Mouse (Mus musculus) stomach, embryonic 14.5 days (tissue): ENCODE results near the gene Stxbp3. TPM values are rescaled to one million over a fixed set of nuclear protein-coding genes. Genes with fewer than 3 reads are reported as not detected.

Experiments
- ATAC-seq: fragments of 200-750 bp; cut with Nextera tagmentation; 2 replicates; pipeline ENCODE4 v1.8.0; 2017; ENCODE audit warnings: low read depth, moderate TSS enrichment; ENCODE audit not compliant: insufficient number of reproducible peaks, insufficient read depth, low FRiP score
- H3K27ac ChIP-seq: fragments of 300-500 bp; sonication (generic); 2 replicates; pipeline ENCODE4 v1.5.1; 2014; ENCODE audit warnings: mild to moderate bottlenecking, low read length, moderate library complexity, mixed read lengths
- H3K27me3 ChIP-seq: fragments of 300-500 bp; sonication (generic); 2 replicates; pipeline ENCODE4 v1.6.1; 2014; ENCODE audit warnings: low read length, control low read depth, mixed read lengths; ENCODE audit not compliant: control insufficient read depth, insufficient read depth
- H3K36me3 ChIP-seq: fragments of 300-500 bp; sonication (generic); 2 replicates; pipeline ENCODE4 v1.6.1; 2014; ENCODE audit warnings: mild to moderate bottlenecking, control low read depth, low read length, moderate library complexity, mixed read lengths; ENCODE audit not compliant: control insufficient read depth, insufficient read depth
- H3K4me1 ChIP-seq: fragments of 300-500 bp; sonication (generic); 2 replicates; pipeline ENCODE4 v1.6.1; 2014; ENCODE audit warnings: low read length, control low read depth, mixed read lengths; ENCODE audit not compliant: control insufficient read depth, insufficient read depth
- H3K4me2 ChIP-seq: fragments of 300-500 bp; sonication (generic); replicated peaks from 2 replicates; pipeline ENCODE4 v1.6.1; 2014; ENCODE audit warnings: low read depth, low read length, control low read depth
- H3K4me3 ChIP-seq: fragments of 300-500 bp; sonication (generic); 2 replicates; pipeline ENCODE4 v1.5.1; 2014; ENCODE audit warnings: low read depth, low read length, control low read depth
- H3K9ac ChIP-seq: fragments of 300-500 bp; sonication (generic); replicated peaks from 2 replicates; pipeline ENCODE4 v1.6.1; 2014; ENCODE audit warnings: low read depth, mild to moderate bottlenecking, control low read depth, low read length, moderate library complexity, mixed read lengths
- H3K9me3 ChIP-seq: fragments of 300-500 bp; sonication (generic); 2 replicates; pipeline ENCODE4 v1.6.1; 2016; ENCODE audit warnings: low read depth, low read length, control low read depth; ENCODE audit not compliant: control insufficient read depth
- WGBS: fragments of 180-500 bp; shearing (Covaris S2); extraction: QIAGEN DNeasy Blood & Tissue Kit; methylation state at CpG from one replicate; pipeline ENCODE4 v1.1.7; 2014; 5-methylcytosine and 5-hydroxymethylcytosine counted together
- polyA plus RNA-seq: library from polyadenylated mRNA; unstranded; fragments of >200 nt; fragmentation: Nextera tagmentation; extraction: Ambion mirVana; gene quantifications from 2 replicates; pipeline ENCODE4 v1.2.1, GENCODE M21; 2014

Gene Stxbp3
- polyA plus RNA-seq, 1 experiment from 2014 or later: 43.6 TPM

- Histone ChIP-seq H3K36me3 (peaks cover 64% of the 10 kb centered on the region), H3K27ac (no peak overlapping the region), H3K4me2 (no peak overlapping the region), H3K4me3 (no peak overlapping the region), H3K4me1 (no peaks in the 10 kb centered on the region), H3K9ac (no peak overlapping the region), H3K27me3 (no peaks in the 10 kb centered on the region), H3K9me3 (no peaks in the 10 kb centered on the region)
- 89% methylated on average over 2 of the region's 2 CpGs for WGBS
- no peak for ATAC-seq
Measured at GRCm38 (mm10) chr3:108798375-108798774, 42.0 kb downstream of the Stxbp3 start.

- Histone ChIP-seq H3K27ac (no peak overlapping the region), H3K4me2 (no peak overlapping the region), H3K4me1 (no peaks in the 10 kb centered on the region), H3K27me3 (no peaks in the 10 kb centered on the region), H3K9ac (no peak overlapping the region), H3K36me3 (peaks cover 59% of the 10 kb centered on the region), H3K4me3 (no peak overlapping the region), H3K9me3 (no peaks in the 10 kb centered on the region)
- no peak for ATAC-seq
- WGBS: 83% methylated on average over 6 of the region's 6 CpGs
Measured at GRCm38 (mm10) chr3:108797723-108798122, 42.6 kb downstream of the Stxbp3 start.

- H3K27me3 ChIP-seq: no peaks in the 10 kb centered on the region
- no peaks in the 10 kb centered on the region for H3K4me1 ChIP-seq
- H3K4me3 ChIP-seq: no peak overlapping the region
- H3K9ac ChIP-seq: no peak overlapping the region
- no peak overlapping the region for H3K4me2 ChIP-seq
- ATAC-seq: no peak
- no peak overlapping the region for H3K27ac ChIP-seq
- H3K9me3 ChIP-seq: no peaks in the 10 kb centered on the region
- peaks cover 51% of the 10 kb centered on the region for H3K36me3 ChIP-seq
- whole genome bisulfite sequencing: 87% methylated on average over 4 of the region's 4 CpGs
Measured at GRCm38 (mm10) chr3:108796386-108796785, 43.9 kb downstream of the Stxbp3 start.

GRCm38 (mm10) chr3:108795554-108796299, 44.6 kb downstream of the Stxbp3 start:
- 88% methylated on average over 7 of the region's 7 CpGs for WGBS
- H3K9me3 ChIP-seq: no peaks in the 10 kb centered on the region
- H3K9ac ChIP-seq: no peak overlapping the region
- peaks cover 44% of the 10 kb centered on the region for H3K36me3 ChIP-seq
- no peaks in the 10 kb centered on the region for H3K4me1 ChIP-seq
- H3K27ac ChIP-seq: no peak overlapping the region
- H3K27me3 ChIP-seq: no peaks in the 10 kb centered on the region
- no peak overlapping the region for H3K4me2 ChIP-seq
- H3K4me3 ChIP-seq: no peak overlapping the region
- ATAC-seq: no peak

- Histone ChIP-seq H3K9ac (no peak overlapping the region), H3K9me3 (no peaks in the 10 kb centered on the region), H3K36me3 (peaks cover 35% of the 10 kb centered on the region), H3K27ac (no peak overlapping the region), H3K4me3 (no peak overlapping the region), H3K27me3 (no peaks in the 10 kb centered on the region), H3K4me1 (no peaks in the 10 kb centered on the region), H3K4me2 (no peak overlapping the region)
- WGBS: 86% methylated on average over 9 of the region's 9 CpGs
- ATAC-seq: no peak
Measured at GRCm38 (mm10) chr3:108794780-108795179, 45.5 kb downstream of the Stxbp3 start.

- Histone ChIP-seq H3K4me1 (no peaks in the 10 kb centered on the region), H3K9me3 (no peaks in the 10 kb centered on the region), H3K27ac (no peak overlapping the region), H3K36me3 (peaks cover 22% of the 10 kb centered on the region), H3K27me3 (no peaks in the 10 kb centered on the region), H3K9ac (no peak overlapping the region), H3K4me3 (no peak overlapping the region), H3K4me2 (no peak overlapping the region)
- no peak for ATAC-seq
Measured at GRCm38 (mm10) chr3:108792420-108792819, 47.9 kb downstream of the Stxbp3 start.

- ATAC-seq: peak; percentile 28; the same call in 1 of the 2 replicates
- WGBS: 52% methylated on average over 7 of the region's 7 CpGs
- Histone ChIP-seq H3K4me1 (no peaks in the 10 kb centered on the region), H3K4me2 (no peak overlapping the region), H3K9me3 (no peaks in the 10 kb centered on the region), H3K27ac (peak overlapping the region; percentile 58; the same call in 1 of the 2 replicates), H3K36me3 (peaks cover 12% of the 10 kb centered on the region), H3K27me3 (no peaks in the 10 kb centered on the region), H3K4me3 (no peak overlapping the region), H3K9ac (no peak overlapping the region)
Measured at GRCm38 (mm10) chr3:108791054-108791706, 49.1 kb downstream of the Stxbp3 start.

GRCm38 (mm10) chr3:108790499-108790898, 49.8 kb downstream of the Stxbp3 start:
- no peaks in the 10 kb centered on the region for H3K4me1 ChIP-seq
- H3K27ac ChIP-seq: peak overlapping the region; percentile 58; the same call in 1 of the 2 replicates
- peak; percentile 46; the same call in 1 of the 2 replicates for ATAC-seq
- H3K4me2 ChIP-seq: no peak overlapping the region
- H3K9me3 ChIP-seq: no peaks in the 10 kb centered on the region
- no peak overlapping the region for H3K4me3 ChIP-seq
- H3K36me3 ChIP-seq: peaks cover 12% of the 10 kb centered on the region
- no peaks in the 10 kb centered on the region for H3K27me3 ChIP-seq
- 75% methylated on average over 3 of the region's 3 CpGs for WGBS
- H3K9ac ChIP-seq: no peak overlapping the region
